Mouse (Mus musculus) ES-CJ7 (cell line): Measurements from ENCODE around the gene Accs.

Experiments
- DNase-seq: peaks from one replicate; pipeline ENCODE4 v3.0.0; 2011; ENCODE audit warnings: low read depth, low spot score

The Accs gene

DNA sequence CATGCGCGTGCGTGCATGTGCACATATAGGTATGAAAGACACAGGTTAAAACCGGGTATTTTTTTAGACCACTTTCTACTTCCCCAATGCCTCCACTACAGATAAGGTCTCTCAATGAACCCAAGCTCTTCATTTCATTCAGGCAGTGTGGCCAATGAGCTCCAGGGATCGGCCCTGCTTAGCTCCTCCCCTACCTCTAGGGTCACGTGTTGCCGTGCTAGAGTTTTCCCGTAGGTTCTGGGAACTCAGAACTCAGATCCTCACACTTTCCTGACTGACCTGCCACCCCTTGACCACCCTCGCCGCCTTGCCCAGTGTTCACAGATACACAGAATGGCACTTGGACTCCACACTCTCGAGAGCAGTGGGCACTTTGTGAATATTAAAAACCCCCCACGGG, 9.1 kb upstream of the Accs start:
- DNase-seq: no peak

DNA sequence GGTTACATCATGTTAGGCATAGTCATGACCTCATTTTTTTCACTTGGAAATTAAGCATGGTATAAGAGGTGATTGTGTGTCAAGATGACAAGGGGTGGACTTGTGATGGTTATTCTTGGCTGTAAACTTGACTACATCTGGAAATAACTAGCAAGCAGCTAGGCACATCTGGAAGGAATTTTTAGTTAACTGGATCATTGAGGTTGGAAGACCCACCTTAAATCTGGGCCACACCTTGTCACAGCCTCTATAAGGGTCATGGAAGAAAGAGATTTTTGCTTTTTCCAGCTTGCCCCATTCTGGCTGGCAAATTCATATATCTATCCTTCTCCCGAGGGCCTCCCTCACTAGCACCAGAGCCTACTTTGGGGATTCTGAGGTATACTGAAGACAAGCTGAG, 1.6 kb upstream of the Accs start:
- DNase-seq: no peak

DNA sequence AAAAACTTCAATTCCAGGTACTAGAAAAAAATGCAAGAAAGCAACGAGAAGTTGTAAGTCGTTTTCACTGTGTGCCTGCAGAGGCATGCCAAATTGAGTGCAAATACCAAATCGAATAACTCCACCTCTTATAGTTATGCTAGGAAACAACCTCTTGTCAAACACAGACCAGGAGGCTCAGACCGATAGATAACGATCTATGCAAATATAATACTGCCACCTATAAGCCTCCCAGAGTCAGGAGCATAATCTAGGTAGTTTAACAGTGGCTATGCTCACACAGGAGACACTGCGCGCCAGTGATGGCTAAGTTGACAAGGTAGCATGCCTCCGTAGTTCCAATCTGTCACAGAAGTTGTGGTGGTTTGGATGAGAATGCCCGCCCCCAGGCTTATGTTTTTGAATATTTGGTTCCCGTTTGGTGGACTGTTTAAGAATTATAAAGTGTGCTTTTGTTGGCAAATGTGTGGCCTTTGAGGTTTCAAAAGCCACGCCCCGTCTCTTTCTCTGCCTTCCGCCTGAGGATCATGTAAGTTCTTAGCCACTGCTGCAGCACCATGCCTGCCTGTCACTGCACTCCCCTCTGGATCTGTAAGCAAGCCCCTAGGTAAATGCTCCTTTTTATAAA, 688 bp upstream of the Accs start:
- DNase-seq: no peak

- no peak for DNase-seq
Measured at GRCm38 (mm10) chr2:93841349-93841748, 8.4 kb downstream of the Accs start.

DNA sequence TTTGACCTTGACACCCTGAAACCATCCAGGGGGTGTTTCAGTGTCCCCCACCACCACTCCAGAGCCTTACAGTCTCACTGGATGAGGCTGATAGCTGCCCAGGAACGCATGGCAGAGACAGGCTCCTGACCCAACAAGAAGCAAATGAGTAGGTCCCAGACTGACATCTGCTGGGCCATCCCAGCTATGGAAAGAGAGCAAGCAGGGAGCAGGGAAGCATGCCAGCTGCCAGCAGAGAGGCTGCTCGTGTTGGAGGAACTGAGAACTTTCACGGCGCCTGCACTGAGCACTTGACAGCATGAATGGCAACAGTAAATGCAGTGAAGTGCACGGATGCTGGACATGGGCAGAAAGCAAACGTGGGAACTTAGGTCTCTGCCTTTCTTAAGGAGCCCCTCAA, 9.6 kb downstream of the Accs start:
- no peak for DNase-seq

- DNase-seq: no peak
Measured at GRCm38 (mm10) chr2:93838931-93839330, 10.8 kb downstream of the Accs start.

- DNase-seq: peak; percentile 86
Measured at GRCm38 (mm10) chr2:93836232-93836785, 13.4 kb downstream of the Accs start.

DNA sequence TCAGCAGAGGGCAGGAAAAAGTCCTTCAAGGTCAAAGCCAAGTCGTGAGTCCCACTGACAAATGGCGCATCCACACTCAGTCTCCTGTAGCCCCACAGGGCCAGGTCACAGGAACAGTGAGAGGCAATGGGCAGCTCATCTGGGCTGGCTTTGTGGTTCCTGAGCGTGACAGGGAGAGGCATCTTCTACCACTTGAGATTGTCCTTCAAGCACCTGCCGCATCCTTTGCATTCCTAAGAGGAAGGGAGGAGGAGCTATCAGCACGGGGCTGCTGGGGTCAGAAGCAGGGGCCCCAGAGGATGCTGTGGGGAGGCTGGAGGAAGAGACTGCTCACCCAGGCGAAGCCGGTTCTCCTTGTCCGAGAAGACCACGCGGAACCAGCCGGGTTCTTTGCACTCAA, 14.1 kb downstream of the Accs start:
- DNase-seq: peak; percentile 73

DNA sequence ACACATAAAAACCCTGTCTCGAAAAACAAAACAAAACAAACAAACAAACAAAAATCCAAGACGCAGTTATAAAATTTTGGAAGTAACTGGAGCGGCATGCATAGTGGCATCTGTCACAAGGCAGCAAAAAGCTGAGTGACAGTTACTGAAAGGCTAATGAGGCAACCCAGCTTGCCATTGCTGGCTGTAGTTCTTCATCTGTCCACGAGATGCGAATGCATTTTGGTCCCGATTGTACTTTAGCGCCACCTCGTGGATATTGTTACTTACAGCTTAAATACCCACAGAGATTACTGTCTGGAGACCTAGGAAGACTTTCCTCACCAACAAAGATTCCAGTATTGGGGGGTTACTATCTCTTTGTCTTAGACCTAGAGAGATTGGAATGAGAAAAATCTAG, 26.2 kb downstream of the Accs start:
- DNase-seq: peak; percentile 97

- peak; percentile 86 for DNase-seq
Measured at GRCm38 (mm10) chr2:93822045-93822749, 27.5 kb downstream of the Accs start, which contains the start of gene Ext2. Ext2 (minus strand) TSS chr2:93822568.

GRCm38 (mm10) chr2:93817791-93818190, 32.0 kb downstream of the Accs start:
- no peak for DNase-seq

- DNase-seq: peak; percentile 64
Measured at GRCm38 (mm10) chr2:93813343-93813742, 36.4 kb downstream of the Accs start.

- DNase-seq: peak; percentile 68
Measured at GRCm38 (mm10) chr2:93811812-93812211, 37.9 kb downstream of the Accs start.

- DNase-seq: peak; percentile 50
Measured at GRCm38 (mm10) chr2:93809931-93810330, 39.8 kb downstream of the Accs start.

DNA sequence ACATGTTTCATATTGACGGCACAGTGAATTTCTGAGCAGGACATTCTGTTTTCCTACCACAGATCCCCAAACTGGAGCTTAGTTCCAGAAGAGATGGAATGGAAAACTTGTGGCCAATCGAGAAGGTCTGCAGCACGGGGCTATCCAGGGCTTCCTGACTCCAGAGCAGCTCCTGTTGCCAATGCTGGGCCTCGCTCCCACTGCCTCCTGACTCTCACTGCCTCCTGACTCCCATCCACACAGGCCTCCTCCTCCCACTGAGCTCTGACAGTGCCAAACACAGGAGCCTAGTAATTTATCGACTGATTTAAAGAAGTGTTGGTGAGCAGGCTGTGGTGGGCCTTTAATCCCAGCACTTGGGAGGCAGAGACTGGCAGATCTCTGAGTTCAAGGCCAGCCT, 41.7 kb downstream of the Accs start:
- DNase-seq: no peak

- DNase-seq: no peak
Measured at GRCm38 (mm10) chr2:93807440-93807839, 42.3 kb downstream of the Accs start.

GRCm38 (mm10) chr2:93806487-93807201, 43.1 kb downstream of the Accs start:
- no peak for DNase-seq

GRCm38 (mm10) chr2:93805523-93805922, 44.2 kb downstream of the Accs start:
- no peak for DNase-seq

GRCm38 (mm10) chr2:93805066-93805465, 44.7 kb downstream of the Accs start:
- no peak for DNase-seq

DNA sequence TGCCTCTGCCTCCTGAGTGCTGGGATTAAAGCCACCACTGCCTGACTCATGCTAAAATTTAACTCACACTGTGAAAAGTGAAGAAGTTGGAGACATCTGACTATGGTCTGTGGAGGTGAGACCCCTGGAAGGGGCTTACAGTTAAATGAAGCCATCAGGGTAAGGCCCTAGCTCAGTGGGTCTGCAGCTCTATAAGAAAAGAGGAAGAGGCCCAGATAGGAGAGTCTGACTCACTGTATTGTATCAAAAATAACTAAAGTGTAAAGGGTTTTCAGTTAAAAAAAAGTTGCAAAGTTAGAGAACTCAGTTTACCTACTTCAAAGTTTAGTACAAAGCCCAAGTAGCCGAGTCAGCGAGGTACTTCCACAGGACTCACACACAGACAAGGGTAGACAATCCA, 46.8 kb downstream of the Accs start:
- DNase-seq: no peak

DNA sequence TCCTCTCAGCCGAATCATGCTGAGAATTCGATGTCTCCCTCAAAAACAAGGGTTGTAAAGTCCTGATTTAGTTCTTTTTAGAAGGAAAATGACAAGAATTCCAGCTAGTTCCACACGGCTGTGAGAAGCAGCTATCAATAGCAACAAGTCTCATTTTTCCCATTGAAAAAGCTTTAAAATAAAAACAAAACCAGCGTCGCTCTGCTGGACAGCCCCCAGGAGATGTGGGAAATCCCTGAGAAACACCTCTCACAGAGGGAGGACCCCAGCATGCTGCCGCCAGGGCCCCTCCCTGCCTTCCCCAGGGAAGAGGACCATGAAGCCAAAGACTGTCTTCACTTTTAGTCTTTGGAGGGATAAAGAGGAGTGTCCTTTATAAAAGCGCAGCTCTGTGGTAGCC, 48.6 kb downstream of the Accs start:
- no peak for DNase-seq

DNA sequence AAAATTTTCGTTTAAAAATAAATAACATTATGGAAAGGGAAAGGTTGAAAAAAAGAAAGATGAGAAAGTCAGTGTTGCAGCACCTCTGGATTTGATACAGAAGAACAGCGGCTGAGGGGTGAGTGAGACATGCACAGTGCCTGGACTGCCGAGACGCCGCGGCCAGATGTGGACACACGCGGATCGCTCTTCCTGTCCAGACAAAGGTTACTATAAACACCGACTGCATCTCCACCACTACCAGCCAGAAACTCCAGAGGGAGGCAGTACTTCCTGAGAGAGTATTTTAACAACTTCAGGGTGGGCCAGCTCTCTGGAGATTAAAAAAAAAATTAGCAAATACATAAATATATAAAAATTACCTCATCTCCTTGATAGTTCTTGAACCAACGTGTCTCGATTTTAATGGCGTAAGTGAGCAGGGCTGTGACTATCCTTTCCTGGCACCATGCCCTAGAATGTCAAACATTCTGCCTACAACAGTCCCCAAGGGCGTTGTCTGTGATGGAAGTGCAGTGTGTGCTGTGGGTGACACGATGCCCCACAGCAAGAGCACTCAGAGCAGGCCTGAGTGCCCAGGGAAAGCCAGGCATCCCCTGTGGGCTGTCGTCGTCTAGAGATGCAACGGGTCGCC, 52.5 kb downstream of the Accs start:
- DNase-seq: no peak
